Mouse (Mus musculus): ENCODE data around the gene Gm20388. TPM values are rescaled to one million over a fixed set of nuclear protein-coding genes. Genes with fewer than 3 reads are reported as not detected.
A peak's percentile ranks its signal among the peaks of the same experiment; 100 is the strongest.

The Gm20388 gene
- total and polyA plus RNA-seq, 3 experiments = 0.02 to 0.05 TPM; not detected in 1

GRCm38 (mm10) chr8:120618110-120618509 lies 707.5 kb downstream of the Gm20388 start:
- no peak overlapping the region for H3K4me3 ChIP-seq (ENCODE audit: low read depth, low read length)
- peak; percentile 45; the same call in 1 of the 2 replicates for ATAC-seq (ENCODE audit: extremely low read depth, insufficient number of reproducible peaks, low FRiP score, poor library complexity, severe bottlenecking)
- no peak for TF ChIP-seq GATA1 (IDR thresholded peaks at IDR 0.05; ENCODE audit: borderline replicate concordance, low read length)
- TF ChIP-seq GATA2 (IDR thresholded peaks at IDR 0.05; ENCODE audit: borderline replicate concordance, low read depth, low read length) = no peak
- TF ChIP-seq TAL1 (conservative IDR thresholded peaks at IDR 0.05; ENCODE audit: low read depth, low read length) = no peak
- peak; percentile 78 for TF ChIP-seq CTCF (IDR thresholded peaks at IDR 0.05; ENCODE audit: low read depth, low read length)
- TF ChIP-seq POLR2AphosphoS5 (IDR thresholded peaks at IDR 0.05; ENCODE audit: insufficient replicate concordance, low read depth, low read length) = no peak
- H3K36me3 ChIP-seq (replicated peaks) = no peaks in the 10 kb centered on the region
- H3K4me1 ChIP-seq (ENCODE audit: insufficient read depth, low read depth, low read length) = peaks cover 17% of the 10 kb centered on the region
- peaks cover 35% of the 10 kb centered on the region for H3K27me3 ChIP-seq (ENCODE audit: insufficient read depth, low read length)
- DNase-seq (ENCODE audit: low spot score) = peak; percentile 71
- no peaks in the 10 kb centered on the region for H3K9me3 ChIP-seq (replicated peaks)

- no peak for TF ChIP-seq TAL1 (conservative IDR thresholded peaks at IDR 0.05; ENCODE audit: low read depth, low read length)
- no peak for TF ChIP-seq GATA1 (IDR thresholded peaks at IDR 0.05; ENCODE audit: borderline replicate concordance, low read length)
- no peak for TF ChIP-seq POLR2AphosphoS5 (IDR thresholded peaks at IDR 0.05; ENCODE audit: insufficient replicate concordance, low read depth, low read length)
- TF ChIP-seq GATA2 (IDR thresholded peaks at IDR 0.05; ENCODE audit: borderline replicate concordance, low read depth, low read length) = no peak
- no peak for TF ChIP-seq CTCF (IDR thresholded peaks at IDR 0.05; ENCODE audit: low read depth, low read length)
- H3K27me3 ChIP-seq (ENCODE audit: insufficient read depth, low read length) = peaks cover 28% of the 10 kb centered on the region
- H3K4me3 ChIP-seq (ENCODE audit: low read depth, low read length) = no peak overlapping the region
- DNase-seq (ENCODE audit: low spot score) = no peak
- H3K9me3 ChIP-seq (replicated peaks) = no peaks in the 10 kb centered on the region
- peaks cover 17% of the 10 kb centered on the region for H3K4me1 ChIP-seq (ENCODE audit: insufficient read depth, low read depth, low read length)
- ATAC-seq (ENCODE audit: extremely low read depth, insufficient number of reproducible peaks, low FRiP score, poor library complexity, severe bottlenecking) = no peak
- H3K36me3 ChIP-seq (replicated peaks) = no peaks in the 10 kb centered on the region
These were observed 708.9 kb downstream of the Gm20388 start for GRCm38 (mm10) chr8:120619235-120620180.

GRCm38 (mm10) chr8:120620441-120620840 lies 709.8 kb downstream of the Gm20388 start:
- Histone ChIP-seq H3K27me3 (ENCODE audit: insufficient read depth, low read length) (peaks cover 27% of the 10 kb centered on the region), H3K4me3 (ENCODE audit: low read depth, low read length) (no peak overlapping the region), H3K36me3 (replicated peaks) (no peaks in the 10 kb centered on the region), H3K9me3 (replicated peaks) (0 out of 2 replicates have a peak, but pooled peaks cover 2% of the 10 kb centered on the region), H3K4me1 (ENCODE audit: insufficient read depth, low read depth, low read length) (peaks cover 17% of the 10 kb centered on the region)
- ATAC-seq (ENCODE audit: extremely low read depth, insufficient number of reproducible peaks, low FRiP score, poor library complexity, severe bottlenecking) (no peak), DNase-seq (ENCODE audit: low spot score) (no peak)
- no peak for TF ChIP-seq POLR2AphosphoS5 (IDR thresholded peaks at IDR 0.05; ENCODE audit: insufficient replicate concordance, low read depth, low read length)
- no peak for TF ChIP-seq TAL1 (conservative IDR thresholded peaks at IDR 0.05; ENCODE audit: low read depth, low read length)
- no peak for TF ChIP-seq GATA2 (IDR thresholded peaks at IDR 0.05; ENCODE audit: borderline replicate concordance, low read depth, low read length)
- TF ChIP-seq CTCF (IDR thresholded peaks at IDR 0.05; ENCODE audit: low read depth, low read length) = no peak
- TF ChIP-seq GATA1 (IDR thresholded peaks at IDR 0.05; ENCODE audit: borderline replicate concordance, low read length) = no peak

DNA sequence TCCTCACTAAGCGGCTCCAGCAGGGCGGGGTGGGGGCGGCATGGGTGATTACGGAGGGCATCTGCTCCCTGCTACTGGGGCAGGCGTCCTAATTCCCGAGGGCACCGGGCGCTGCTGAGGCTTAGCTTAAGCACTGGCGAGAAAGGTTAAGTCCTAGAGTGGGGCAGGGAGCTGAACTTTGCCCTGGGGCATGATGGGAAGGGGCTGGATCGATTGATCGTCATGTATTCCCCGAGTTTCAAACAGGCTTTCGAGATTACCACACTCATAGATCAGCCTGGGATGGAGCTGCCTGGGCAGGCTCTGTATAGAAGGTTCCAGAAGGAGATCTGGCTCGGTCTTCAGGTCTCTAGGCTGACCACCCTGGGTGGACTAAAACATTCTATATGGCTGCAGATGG lies 711.5 kb downstream of the Gm20388 start:
- DNase-seq (ENCODE audit: low spot score) = no peak
- ATAC-seq (ENCODE audit: extremely low read depth, insufficient number of reproducible peaks, low FRiP score, poor library complexity, severe bottlenecking) = no peak
- H3K36me3 ChIP-seq (replicated peaks) = no peaks in the 10 kb centered on the region
- H3K4me1 ChIP-seq (ENCODE audit: insufficient read depth, low read depth, low read length) = 0 out of 2 replicates have a peak, but pooled peaks cover 2% of the 10 kb centered on the region
- peaks cover 15% of the 10 kb centered on the region for H3K27me3 ChIP-seq (ENCODE audit: insufficient read depth, low read length)
- H3K4me3 ChIP-seq (ENCODE audit: low read depth, low read length) = no peak overlapping the region
- H3K9me3 ChIP-seq (replicated peaks) = 0 out of 2 replicates have a peak, but pooled peaks cover 3% of the 10 kb centered on the region
- TF ChIP-seq GATA2 (IDR thresholded peaks at IDR 0.05; ENCODE audit: borderline replicate concordance, low read depth, low read length) (no peak), POLR2AphosphoS5 (IDR thresholded peaks at IDR 0.05; ENCODE audit: insufficient replicate concordance, low read depth, low read length) (no peak), CTCF (IDR thresholded peaks at IDR 0.05; ENCODE audit: low read depth, low read length) (no peak), GATA1 (IDR thresholded peaks at IDR 0.05; ENCODE audit: borderline replicate concordance, low read length) (no peak), TAL1 (conservative IDR thresholded peaks at IDR 0.05; ENCODE audit: low read depth, low read length) (no peak)

- no peak for ATAC-seq (ENCODE audit: extremely low read depth, insufficient number of reproducible peaks, low FRiP score, poor library complexity, severe bottlenecking)
These were observed 713.0 kb downstream of the Gm20388 start for GRCm38 (mm10) chr8:120623608-120624007.

DNA sequence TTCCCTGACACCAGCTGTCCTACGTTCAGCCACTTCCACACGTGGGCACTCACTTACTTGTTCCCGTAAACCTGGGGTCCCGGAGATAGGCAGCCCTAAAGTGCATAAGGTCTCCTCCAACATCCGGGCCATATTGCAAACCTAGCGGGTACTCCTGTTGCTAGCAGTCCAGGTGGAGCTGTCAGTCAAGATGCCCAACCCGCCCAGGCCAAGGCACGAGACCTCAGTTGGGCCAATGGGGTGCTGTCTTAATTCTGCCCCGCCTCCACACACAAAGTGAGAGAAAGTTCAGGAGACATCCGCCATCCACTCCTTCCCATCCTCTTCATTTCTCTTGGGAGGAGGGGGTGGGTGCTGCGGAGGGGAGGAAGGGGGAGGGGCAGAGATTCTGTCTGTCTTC lies 715.8 kb downstream of the Gm20388 start:
- no peaks in the 10 kb centered on the region for H3K36me3 ChIP-seq (replicated peaks)
- no peak overlapping the region for H3K4me3 ChIP-seq (ENCODE audit: low read depth, low read length)
- TF ChIP-seq CTCF (IDR thresholded peaks at IDR 0.05; ENCODE audit: low read depth, low read length) (no peak), POLR2AphosphoS5 (IDR thresholded peaks at IDR 0.05; ENCODE audit: insufficient replicate concordance, low read depth, low read length) (no peak), GATA1 (IDR thresholded peaks at IDR 0.05; ENCODE audit: borderline replicate concordance, low read length) (no peak), TAL1 (conservative IDR thresholded peaks at IDR 0.05; ENCODE audit: low read depth, low read length) (no peak), GATA2 (IDR thresholded peaks at IDR 0.05; ENCODE audit: borderline replicate concordance, low read depth, low read length) (no peak)
- DNase-seq (ENCODE audit: low spot score) (no peak), ATAC-seq (ENCODE audit: extremely low read depth, insufficient number of reproducible peaks, low FRiP score, poor library complexity, severe bottlenecking) (no peak)
- H3K4me1 ChIP-seq (ENCODE audit: insufficient read depth, low read depth, low read length) = no peaks in the 10 kb centered on the region
- 0 out of 2 replicates have a peak, but pooled peaks cover 3% of the 10 kb centered on the region for H3K9me3 ChIP-seq (replicated peaks)
- H3K27me3 ChIP-seq (ENCODE audit: insufficient read depth, low read length) = peaks cover 16% of the 10 kb centered on the region

More at GRCm38 (mm10) chr8:120623608-120624007, 713.0 kb downstream of the Gm20388 start:
- Histone ChIP-seq H3K27me3 (ENCODE audit: insufficient read depth, low read length) (peaks cover 19% of the 10 kb centered on the region), H3K4me3 (ENCODE audit: low read depth, low read length) (no peak overlapping the region), H3K36me3 (replicated peaks) (no peaks in the 10 kb centered on the region), H3K9me3 (replicated peaks) (0 out of 2 replicates have a peak, but pooled peaks cover 3% of the 10 kb centered on the region), H3K4me1 (ENCODE audit: insufficient read depth, low read depth, low read length) (0 out of 2 replicates have a peak, but pooled peaks cover 2% of the 10 kb centered on the region)
- no peak for DNase-seq (ENCODE audit: low spot score)
- TF ChIP-seq TAL1 (conservative IDR thresholded peaks at IDR 0.05; ENCODE audit: low read depth, low read length) = no peak
- no peak for TF ChIP-seq GATA2 (IDR thresholded peaks at IDR 0.05; ENCODE audit: borderline replicate concordance, low read depth, low read length)
- no peak for TF ChIP-seq GATA1 (IDR thresholded peaks at IDR 0.05; ENCODE audit: borderline replicate concordance, low read length)
- no peak for TF ChIP-seq POLR2AphosphoS5 (IDR thresholded peaks at IDR 0.05; ENCODE audit: insufficient replicate concordance, low read depth, low read length)
- no peak for TF ChIP-seq CTCF (IDR thresholded peaks at IDR 0.05; ENCODE audit: low read depth, low read length)

Measured in G1E (cell line).